Mouse (Mus musculus) cerebellum, adult 2 months (tissue): ENCODE data around the gene Slc33a1. TPM values are rescaled to one million over a fixed set of nuclear protein-coding genes. Genes with fewer than 3 reads are reported as not detected.
A peak's percentile ranks its signal among the peaks of the same experiment; 100 is the strongest.

ENCODE experiments used
- DNase-seq, 2 experiments: peaks; one replicate each; pipeline ENCODE4 v3.0.0; 2021
- H3K27ac ChIP-seq: fragments of 200-500 bp; 2 replicates; pipeline ENCODE4 v1.5.1; 2012; ENCODE audit warnings: low read length, control low read depth, inconsistent platforms; ENCODE audit not compliant: insufficient read depth
- H3K27me3 ChIP-seq: fragments of 200-500 bp; 2 replicates; pipeline ENCODE4 v1.6.1; 2012; ENCODE audit warnings: inconsistent platforms, mild to moderate bottlenecking, low read length, moderate library complexity; ENCODE audit not compliant: control insufficient read depth, insufficient read depth
- H3K4me1 ChIP-seq: fragments of 200-500 bp; 2 replicates; pipeline ENCODE4 v1.6.1; 2011; ENCODE audit warnings: low read length; ENCODE audit not compliant: control insufficient read depth, insufficient read depth
- H3K4me3 ChIP-seq: fragments of 200-500 bp; replicated peaks from 2 replicates; pipeline ENCODE3; 2011; ENCODE audit warnings: mild to moderate bottlenecking, low read depth, low read length, control low read depth; ENCODE audit not compliant: insufficient read depth
- CTCF ChIP-seq: fragments of 200-500 bp; IDR thresholded peaks from 2 replicates; pipeline ENCODE4 v1.5.1; 2011; ENCODE audit warnings: low read depth, mild to moderate bottlenecking, control low read depth, low read length, moderate library complexity, borderline replicate concordance; ENCODE audit not compliant: insufficient read depth
- POLR2A ChIP-seq: fragments of 200-500 bp; IDR thresholded peaks from 2 replicates; pipeline ENCODE4 v1.6.1; 2011; ENCODE audit warnings: low read length, control low read depth, borderline replicate concordance; ENCODE audit not compliant: insufficient read depth
- WGBS: fragments of 180-500 bp; shearing (Covaris S2); methylation state at CpG from one replicate; pipeline ENCODE4 v1.1.7; 2018; 5-methylcytosine and 5-hydroxymethylcytosine counted together
- polyA plus RNA-seq: library from polyadenylated mRNA; depleted of rRNA; stranded (reverse); fragments of >200 nt; gene quantifications from 2 replicates; pipeline ENCODE4 v1.2.3, GENCODE M21; 2012

Gene Slc33a1
- polyA plus RNA-seq, 1 experiment: 21.2 TPM

GRCm38 (mm10) chr3:63905241-63905640, 59.3 kb downstream of the Slc33a1 start:
- no peak for TF ChIP-seq POLR2A
- TF ChIP-seq CTCF: no peak
- no peak overlapping the region for H3K27ac ChIP-seq
- H3K4me1 ChIP-seq: peaks cover 2% of the 10 kb centered on the region; the same call in 1 of the 2 replicates
- peak overlapping the region; percentile 30 for H3K4me3 ChIP-seq
- DNase-seq: peak; percentile 16 to 17
- under 1% methylated on average over 18 of the region's 18 CpGs for WGBS
- no peaks in the 10 kb centered on the region for H3K27me3 ChIP-seq

GRCm38 (mm10) chr3:63904157-63904556, 60.4 kb downstream of the Slc33a1 start:
- no peak for DNase-seq
- Histone ChIP-seq H3K4me1 (peaks cover 2% of the 10 kb centered on the region; the same call in 1 of the 2 replicates), H3K27ac (no peak overlapping the region), H3K4me3 (no peak overlapping the region), H3K27me3 (no peaks in the 10 kb centered on the region)
- TF ChIP-seq POLR2A (no peak), CTCF (no peak)
- 99% methylated on average over 2 of the region's 2 CpGs for WGBS

GRCm38 (mm10) chr3:63900021-63900571, 64.5 kb downstream of the Slc33a1 start:
- TF ChIP-seq CTCF (no peak), POLR2A (no peak)
- Histone ChIP-seq H3K27ac (no peak overlapping the region), H3K27me3 (no peaks in the 10 kb centered on the region), H3K4me1 (peaks cover under 1% of the 10 kb centered on the region; the same call in 1 of the 2 replicates), H3K4me3 (no peak overlapping the region)
- DNase-seq: no peak
- 15% methylated on average over 12 of the region's 12 CpGs for WGBS

GRCm38 (mm10) chr3:63899309-63899695, 65.3 kb downstream of the Slc33a1 start, which contains the start of gene Plch1:
Gene Plch1 (minus strand): TSS chr3:63899472.
- H3K27ac ChIP-seq: no peak within 1 kb of the TSS
- under 1% methylated on average over 12 of the region's 12 CpGs for WGBS
- DNase-seq: peak; percentile 35 to 42
- H3K27me3 ChIP-seq: no peaks in the 10 kb centered on the region
- TF ChIP-seq POLR2A: no peak
- TF ChIP-seq CTCF: no peak
- H3K4me1 ChIP-seq: no peaks in the 10 kb centered on the region
- peak within 1 kb of the TSS; percentile 80 for H3K4me3 ChIP-seq

- Histone ChIP-seq H3K4me1 (no peaks in the 10 kb centered on the region), H3K4me3 (peak overlapping the region; percentile 80), H3K27me3 (no peaks in the 10 kb centered on the region), H3K27ac (no peak overlapping the region)
- WGBS: under 1% methylated on average over 41 of the region's 41 CpGs
- peak; percentile 80 to 81 for DNase-seq
- TF ChIP-seq POLR2A (no peak), CTCF (no peak)
These were observed 65.8 kb downstream of the Slc33a1 start for GRCm38 (mm10) chr3:63898581-63899308.

- TF ChIP-seq POLR2A: no peak
- Histone ChIP-seq H3K4me3 (no peak overlapping the region), H3K27ac (no peak overlapping the region), H3K27me3 (no peaks in the 10 kb centered on the region), H3K4me1 (no peaks in the 10 kb centered on the region)
- no peak for DNase-seq
- 32% methylated on average over 1 of the region's 1 CpGs for WGBS
These were observed 67.4 kb downstream of the Slc33a1 start for GRCm38 (mm10) chr3:63897177-63897576.

GRCm38 (mm10) chr3:63896303-63896702, 68.3 kb downstream of the Slc33a1 start:
- no peak overlapping the region for H3K4me3 ChIP-seq
- no peaks in the 10 kb centered on the region for H3K27me3 ChIP-seq
- H3K4me1 ChIP-seq: no peaks in the 10 kb centered on the region
- WGBS: 79% methylated on average over 4 of the region's 4 CpGs
- TF ChIP-seq POLR2A: no peak
- TF ChIP-seq CTCF: no peak
- no peak for DNase-seq
- H3K27ac ChIP-seq: no peak overlapping the region

GRCm38 (mm10) chr3:63895786-63896185, 68.8 kb downstream of the Slc33a1 start:
- no peaks in the 10 kb centered on the region for H3K4me1 ChIP-seq
- 47% methylated on average over 2 of the region's 2 CpGs for WGBS
- H3K27ac ChIP-seq: no peak overlapping the region
- H3K27me3 ChIP-seq: no peaks in the 10 kb centered on the region
- no peak overlapping the region for H3K4me3 ChIP-seq
- DNase-seq: no peak
- TF ChIP-seq POLR2A (no peak), CTCF (no peak)
